Mouse (Mus musculus): ENCODE data around the gene Dock11. TPM values are rescaled to one million over a fixed set of nuclear protein-coding genes. Genes with fewer than 3 reads are reported as not detected.

The Dock11 gene
- 15.7 and 24.3 TPM in 2 replicates for polyA plus RNA-seq (2014; fragmentation: Nextera tagmentation; extraction: Ambion mirVana)

GRCm38 (mm10) chrX:35888087-35888895 is at the start of gene Dock11:
Gene Dock11, plus strand, starts transcription at chrX:35888832.
- no peaks in the 10 kb centered on the region for H3K36me3 ChIP-seq (ENCODE audit: control insufficient read depth, insufficient read depth, low read length)
- WGBS: 15% methylated on average over 33 of the region's 38 CpGs

DNA sequence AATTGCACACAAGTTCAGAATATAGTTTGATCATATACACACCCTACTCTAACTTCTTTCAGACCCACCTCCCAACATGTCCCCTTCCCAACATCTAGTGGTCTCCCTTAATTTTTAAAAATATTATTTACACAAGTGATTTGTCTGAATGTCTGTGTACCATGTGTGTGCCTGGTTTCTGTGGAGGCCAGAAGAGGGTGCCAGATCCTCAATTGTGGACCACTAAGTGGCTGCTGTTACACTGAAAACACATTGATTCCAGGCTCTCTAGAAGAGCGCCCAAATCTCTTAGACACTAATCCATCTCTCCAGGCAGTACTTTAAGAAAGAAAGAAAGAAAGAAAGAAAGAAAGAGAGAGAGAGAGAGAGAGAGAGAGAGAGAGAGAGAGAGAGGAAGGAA is 8.9 kb upstream of the Dock11 start:
- no peak for ATAC-seq (ENCODE audit: low read depth)
- Histone ChIP-seq H3K4me2 (ENCODE audit: low read depth, low read length) (no peak overlapping the region), H3K9ac (replicated peaks; ENCODE audit: low read depth, low read length) (no peak overlapping the region), H3K36me3 (ENCODE audit: control insufficient read depth, insufficient read depth, low read length) (no peaks in the 10 kb centered on the region), H3K9me3 (ENCODE audit: control insufficient read depth, low read length) (no peaks in the 10 kb centered on the region), H3K27ac (ENCODE audit: low read depth, low read length) (no peak overlapping the region), H3K27me3 (ENCODE audit: control insufficient read depth, insufficient read depth, low read length) (no peaks in the 10 kb centered on the region), H3K4me1 (ENCODE audit: control insufficient read depth, insufficient read depth, low read length) (no peaks in the 10 kb centered on the region), H3K4me3 (ENCODE audit: low read depth, low read length) (no peak overlapping the region)
- 71% methylated on average over 1 of the region's 1 CpGs for WGBS

More at GRCm38 (mm10) chrX:35888087-35888895, at the start of gene Dock11:
- Histone ChIP-seq H3K9ac (replicated peaks; ENCODE audit: low read depth, low read length) (peak within 1 kb of the TSS; percentile 57), H3K9me3 (ENCODE audit: control insufficient read depth, low read length) (no peaks in the 10 kb centered on the region), H3K4me3 (ENCODE audit: low read depth, low read length) (peak within 1 kb of the TSS; percentile 54), H3K4me2 (ENCODE audit: low read depth, low read length) (peak within 1 kb of the TSS; percentile 50), H3K27ac (ENCODE audit: low read depth, low read length) (peak within 1 kb of the TSS; percentile 76), H3K27me3 (ENCODE audit: control insufficient read depth, insufficient read depth, low read length) (no peaks in the 10 kb centered on the region), H3K4me1 (ENCODE audit: control insufficient read depth, insufficient read depth, low read length) (no peaks in the 10 kb centered on the region)
- peak; percentile 84 for ATAC-seq (ENCODE audit: low read depth)

DNA sequence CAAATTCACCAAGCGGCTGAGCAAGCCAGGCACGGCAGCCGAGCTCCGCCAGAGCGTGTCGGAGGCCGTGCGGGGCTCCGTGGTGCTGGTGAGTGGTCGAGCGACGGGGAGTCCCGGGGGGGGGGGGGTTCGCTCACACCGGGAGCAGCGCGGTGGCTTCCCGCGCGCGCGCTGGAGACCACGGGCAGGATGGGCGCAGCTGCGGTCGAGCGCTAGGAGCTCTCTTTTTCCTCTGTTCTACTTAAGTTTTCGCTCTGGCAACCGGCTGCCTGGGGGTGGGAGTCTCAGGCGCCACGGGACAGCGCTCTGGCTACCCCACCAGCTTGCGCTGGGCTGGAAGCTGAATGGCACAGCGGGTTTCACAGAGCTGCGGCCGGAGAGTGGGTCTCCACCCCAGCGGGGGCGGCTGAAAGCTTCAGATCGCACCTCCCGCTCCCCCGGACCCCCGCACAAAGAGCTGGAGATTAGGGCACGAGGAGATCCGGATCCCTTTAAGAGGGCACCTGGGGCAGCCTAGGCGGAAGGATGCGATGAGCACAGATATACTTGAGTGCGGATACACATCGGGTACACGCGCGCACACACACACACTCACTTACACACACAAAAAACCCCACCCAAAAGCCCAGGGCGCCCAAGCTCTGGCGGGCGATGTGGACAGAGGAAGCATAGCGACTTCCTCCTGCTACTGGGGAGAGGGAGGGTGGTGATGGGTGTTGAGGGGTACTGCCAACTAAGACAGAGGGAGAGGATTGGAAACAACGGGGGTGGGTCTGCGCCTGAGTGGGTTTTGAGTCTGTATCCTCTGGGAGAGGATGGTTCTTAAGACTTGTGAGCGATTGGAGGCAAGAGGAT is 540 bp downstream of the Dock11 start:
- H3K9ac ChIP-seq (replicated peaks; ENCODE audit: low read depth, low read length): peak overlapping the region; percentile 57
- WGBS: 19% methylated on average over 50 of the region's 58 CpGs
- H3K9me3 ChIP-seq (ENCODE audit: control insufficient read depth, low read length): no peaks in the 10 kb centered on the region
- peak overlapping the region; percentile 50 for H3K4me2 ChIP-seq (ENCODE audit: low read depth, low read length)
- H3K27me3 ChIP-seq (ENCODE audit: control insufficient read depth, insufficient read depth, low read length): no peaks in the 10 kb centered on the region
- H3K36me3 ChIP-seq (ENCODE audit: control insufficient read depth, insufficient read depth, low read length): no peaks in the 10 kb centered on the region
- ATAC-seq (ENCODE audit: low read depth): peak; percentile 77
- peak overlapping the region; percentile 76 for H3K27ac ChIP-seq (ENCODE audit: low read depth, low read length)
- no peaks in the 10 kb centered on the region for H3K4me1 ChIP-seq (ENCODE audit: control insufficient read depth, insufficient read depth, low read length)
- peak overlapping the region; percentile 54 for H3K4me3 ChIP-seq (ENCODE audit: low read depth, low read length)

DNA sequence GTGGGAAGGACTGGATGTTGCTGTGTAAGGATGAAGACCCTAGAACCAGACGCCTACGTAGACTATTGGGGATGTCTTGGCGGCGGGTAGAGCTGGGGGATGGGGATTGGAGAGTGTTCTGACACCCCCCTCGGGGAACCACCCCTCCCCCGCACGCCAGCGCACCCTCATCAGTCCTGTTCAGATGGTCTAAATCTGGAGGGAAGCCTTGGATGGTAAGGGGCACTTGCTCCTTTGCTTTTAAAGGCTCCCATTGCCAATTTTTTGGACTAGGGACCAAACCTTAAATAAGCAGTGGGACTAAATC is 1.1 kb downstream of the Dock11 start:
- peak overlapping the region; percentile 54 for H3K4me3 ChIP-seq (ENCODE audit: low read depth, low read length)
- H3K4me1 ChIP-seq (ENCODE audit: control insufficient read depth, insufficient read depth, low read length): no peaks in the 10 kb centered on the region
- no peaks in the 10 kb centered on the region for H3K9me3 ChIP-seq (ENCODE audit: control insufficient read depth, low read length)
- 13% methylated on average over 8 of the region's 8 CpGs for WGBS
- H3K9ac ChIP-seq (replicated peaks; ENCODE audit: low read depth, low read length): peak overlapping the region; percentile 57
- peak; percentile 47 for ATAC-seq (ENCODE audit: low read depth)
- peak overlapping the region; percentile 50 for H3K4me2 ChIP-seq (ENCODE audit: low read depth, low read length)
- H3K36me3 ChIP-seq (ENCODE audit: control insufficient read depth, insufficient read depth, low read length): no peaks in the 10 kb centered on the region
- no peak overlapping the region; the same call in 1 of the 2 replicates for H3K27ac ChIP-seq (ENCODE audit: low read depth, low read length)
- H3K27me3 ChIP-seq (ENCODE audit: control insufficient read depth, insufficient read depth, low read length): no peaks in the 10 kb centered on the region

DNA sequence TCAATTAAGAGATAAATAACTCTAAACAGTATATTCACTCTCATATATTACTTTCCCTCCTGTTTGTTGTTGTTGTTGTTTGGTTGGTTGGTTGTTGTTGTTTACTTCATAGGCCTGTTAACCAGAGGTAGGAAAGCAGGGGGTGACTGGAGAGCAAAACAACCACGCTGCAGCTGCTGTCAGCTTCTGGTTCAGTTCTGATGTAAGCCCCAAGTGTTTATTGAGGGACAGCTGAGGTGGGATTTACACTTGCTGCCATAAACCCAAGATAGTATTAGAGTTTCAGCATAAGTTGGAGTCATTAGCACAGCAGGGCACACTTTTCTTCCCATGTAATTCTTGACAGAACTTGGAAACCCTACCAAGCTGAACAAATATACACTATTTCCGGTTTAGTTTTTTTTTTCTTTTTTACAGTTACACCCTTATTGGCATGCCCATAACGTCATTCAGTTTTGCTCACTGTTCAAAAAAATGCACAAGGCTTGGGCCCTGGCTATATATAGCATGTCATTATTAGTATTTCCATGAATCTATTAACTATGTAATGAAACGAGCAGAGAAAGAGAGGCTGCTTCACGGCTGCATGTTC is 3.0 kb downstream of the Dock11 start:
- 48% methylated on average over 5 of the region's 5 CpGs for WGBS
- Histone ChIP-seq H3K9me3 (ENCODE audit: control insufficient read depth, low read length) (no peaks in the 10 kb centered on the region), H3K4me3 (ENCODE audit: low read depth, low read length) (no peak overlapping the region), H3K9ac (replicated peaks; ENCODE audit: low read depth, low read length) (no peak overlapping the region), H3K27me3 (ENCODE audit: control insufficient read depth, insufficient read depth, low read length) (no peaks in the 10 kb centered on the region), H3K4me2 (ENCODE audit: low read depth, low read length) (no peak overlapping the region), H3K27ac (ENCODE audit: low read depth, low read length) (no peak overlapping the region), H3K4me1 (ENCODE audit: control insufficient read depth, insufficient read depth, low read length) (no peaks in the 10 kb centered on the region), H3K36me3 (ENCODE audit: control insufficient read depth, insufficient read depth, low read length) (no peaks in the 10 kb centered on the region)
- ATAC-seq (ENCODE audit: low read depth): no peak

- no peaks in the 10 kb centered on the region for H3K36me3 ChIP-seq (ENCODE audit: control insufficient read depth, insufficient read depth, low read length)
- no peak overlapping the region for H3K9ac ChIP-seq (replicated peaks; ENCODE audit: low read depth, low read length)
- no peak overlapping the region for H3K4me2 ChIP-seq (ENCODE audit: low read depth, low read length)
- ATAC-seq (ENCODE audit: low read depth): no peak
- no peaks in the 10 kb centered on the region for H3K9me3 ChIP-seq (ENCODE audit: control insufficient read depth, low read length)
- no peaks in the 10 kb centered on the region for H3K4me1 ChIP-seq (ENCODE audit: control insufficient read depth, insufficient read depth, low read length)
- WGBS: 45% methylated on average over 5 of the region's 5 CpGs
- H3K4me3 ChIP-seq (ENCODE audit: low read depth, low read length): no peak overlapping the region
- no peak overlapping the region for H3K27ac ChIP-seq (ENCODE audit: low read depth, low read length)
- no peaks in the 10 kb centered on the region for H3K27me3 ChIP-seq (ENCODE audit: control insufficient read depth, insufficient read depth, low read length)
Measured at GRCm38 (mm10) chrX:35892377-35892776, 3.7 kb downstream of the Dock11 start.

GRCm38 (mm10) chrX:35897648-35898500 is 9.2 kb downstream of the Dock11 start:
- H3K27ac ChIP-seq (ENCODE audit: low read depth, low read length): no peak overlapping the region
- no peak overlapping the region for H3K9ac ChIP-seq (replicated peaks; ENCODE audit: low read depth, low read length)
- H3K36me3 ChIP-seq (ENCODE audit: control insufficient read depth, insufficient read depth, low read length): no peaks in the 10 kb centered on the region
- H3K4me3 ChIP-seq (ENCODE audit: low read depth, low read length): no peak overlapping the region
- no peaks in the 10 kb centered on the region for H3K4me1 ChIP-seq (ENCODE audit: control insufficient read depth, insufficient read depth, low read length)
- no peak overlapping the region for H3K4me2 ChIP-seq (ENCODE audit: low read depth, low read length)
- H3K27me3 ChIP-seq (ENCODE audit: control insufficient read depth, insufficient read depth, low read length): no peaks in the 10 kb centered on the region
- 84% methylated on average over 11 of the region's 11 CpGs for WGBS
- ATAC-seq (ENCODE audit: low read depth): no peak
- no peaks in the 10 kb centered on the region for H3K9me3 ChIP-seq (ENCODE audit: control insufficient read depth, low read length)

DNA sequence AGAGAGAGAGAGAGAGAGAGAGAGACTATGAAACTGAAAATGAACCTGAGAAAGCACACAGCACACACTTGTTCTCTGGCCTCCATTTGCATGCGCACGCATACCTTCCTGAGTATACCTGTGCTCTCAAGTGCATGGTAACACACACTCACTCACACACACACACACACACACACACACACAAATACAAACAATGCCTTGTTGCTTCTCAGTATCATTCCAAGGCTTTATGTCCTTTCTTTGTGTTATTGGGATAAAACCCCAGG is 9.8 kb downstream of the Dock11 start:
- Histone ChIP-seq H3K9ac (replicated peaks; ENCODE audit: low read depth, low read length) (no peak overlapping the region), H3K36me3 (ENCODE audit: control insufficient read depth, insufficient read depth, low read length) (no peaks in the 10 kb centered on the region), H3K4me1 (ENCODE audit: control insufficient read depth, insufficient read depth, low read length) (no peaks in the 10 kb centered on the region), H3K27me3 (ENCODE audit: control insufficient read depth, insufficient read depth, low read length) (no peaks in the 10 kb centered on the region), H3K4me2 (ENCODE audit: low read depth, low read length) (no peak overlapping the region), H3K4me3 (ENCODE audit: low read depth, low read length) (no peak overlapping the region), H3K9me3 (ENCODE audit: control insufficient read depth, low read length) (no peaks in the 10 kb centered on the region), H3K27ac (ENCODE audit: low read depth, low read length) (no peak overlapping the region)
- ATAC-seq (ENCODE audit: low read depth): no peak
- 100% methylated on average over 2 of the region's 2 CpGs for WGBS

Data from neural tube, embryonic 14.5 days (tissue).